Mouse (Mus musculus) testis, adult 2 months (tissue): ENCODE data around the gene Mbtd1.

Source experiments
- CTCF ChIP-seq: fragments of 200-500 bp; IDR thresholded peaks from 2 replicates; pipeline ENCODE4 v1.5.1; 2012; ENCODE audit warnings: low read depth, mild to moderate bottlenecking, inconsistent platforms, low read length, moderate library complexity; ENCODE audit not compliant: control insufficient read depth, insufficient read depth, insufficient replicate concordance
- POLR2A ChIP-seq: fragments of 200-500 bp; IDR thresholded peaks from 2 replicates; pipeline ENCODE4 v1.6.1; 2012; ENCODE audit warnings: low read depth, mild to moderate bottlenecking, inconsistent platforms, low read length, moderate library complexity; ENCODE audit not compliant: control insufficient read depth

GRCm38 (mm10) chr11:93969171-93969570, 83.5 kb downstream of the Mbtd1 start:
- TF ChIP-seq POLR2A (no peak), CTCF (no peak)
